ENCODE assay signal across 8 mouse cellular contexts in genomic region chr11:62280675-62281600, GRCm38 (mm10). TPM values are rescaled to one million over a fixed set of nuclear protein-coding genes. Genes with fewer than 3 reads are reported as not detected.
A peak's percentile ranks its signal among the peaks of the same experiment; 100 is the strongest.
DNase-seq lines count a peak whose midpoint lies in the region; ATAC-seq lines count a peak whose summit lies in the region.

TSS of gene Zswim7 (minus strand) at chr11:62281375.
TSS of gene Ttc19 (plus strand) at chr11:62281473.

- peak within 1 kb of the TSS; percentile 62 for H3K4me2 ChIP-seq in intestine, embryonic 14.5 days (ENCODE audit: low read length)

- no peaks in the 10 kb centered on the region for H3K27me3 ChIP-seq in intestine, embryonic 14.5 days (replicated peaks; ENCODE audit: control insufficient read depth, insufficient read depth, low read length)

- intact Hi-C loops in left cerebral cortex, postnatal 14 days (cut with DNase I), result loop anchor here (1.0 to 2.0 kb wide), 3 partner anchors 154 to 330 kb away; no protein-coding TSS in a partner anchor

- under 1% methylated on average over 63 of the region's 68 CpGs for WGBS in intestine, embryonic 14.5 days

- peak within 1 kb of the TSS; percentile 91 for H3K27ac ChIP-seq in intestine, embryonic 14.5 days (ENCODE audit: low read depth)

- H3K9ac ChIP-seq in intestine, embryonic 14.5 days (ENCODE audit: low read length), result peak within 1 kb of the TSS; percentile 84

- peak within 1 kb of the TSS; percentile 87 for H3K4me3 ChIP-seq in intestine, embryonic 14.5 days (ENCODE audit: low read depth, low read length)

- H3K4me1 ChIP-seq in intestine, embryonic 14.5 days (replicated peaks; ENCODE audit: control insufficient read depth, insufficient read depth, low read length), result peaks cover 11% of the 10 kb centered on the region; the same call in 1 of the 2 replicates

- ATAC-seq in intestine, embryonic 14.5 days (replicated peaks; ENCODE audit: low FRiP score, low TSS enrichment, low read depth), result peak; percentile 95

- peak; percentile 93 to 95 for DNase-seq in adrenal gland, adult 18-20 months (ENCODE audit: low spot score in 2 of 2)
- peak; percentile 95 for DNase-seq in embryo, embryonic 11 days
- DNase-seq in gastrocnemius, postnatal 25 days, result peak; percentile 93
- DNase-seq in intestine, embryonic 14.5 days (ENCODE audit: low spot score), result peak; percentile 98
- peak; percentile 91 to 93 for DNase-seq in left cerebral cortex, postnatal 14 days (ENCODE audit: low spot score in 2 of 2)
- peak; percentile 93 for DNase-seq in mesoderm, embryonic 11.5 days (ENCODE audit: low read depth, low spot score)
- DNase-seq in right cerebral cortex, postnatal 36 days (ENCODE audit: low spot score in 2 of 2), result peak; percentile 87
- peak; percentile 96 for DNase-seq in yolk sac, embryonic 10.5 days (ENCODE audit: low spot score)

- peaks cover 23% of the 10 kb centered on the region for H3K36me3 ChIP-seq in intestine, embryonic 14.5 days (ENCODE audit: control insufficient read depth, insufficient read depth, low read length)

- H3K9me3 ChIP-seq in intestine, embryonic 14.5 days (ENCODE audit: control insufficient read depth, low read length), result no peaks in the 10 kb centered on the region

RNA-seq across cellular contexts. Expression of gene Zswim7, which starts in this region (rescaled TPM):
- total RNA-seq in adrenal gland, adult 18-20 months (2021), result 10 to 100 TPM; 15.5 to 23.9 TPM
- total RNA-seq in gastrocnemius, postnatal 25 days (2021), result 10 to 100 TPM; 26.7 to 29.2 TPM
- polyA plus RNA-seq in intestine, embryonic 14.5 days (2014; fragmentation: Nextera tagmentation; extraction: Ambion mirVana), result 24.7 and 27.9 TPM in 2 replicates
- 10 to 100 TPM; 14.8 to 19.5 TPM for total RNA-seq in left cerebral cortex, postnatal 14 days (2021)

RNA-seq across cellular contexts. Expression of gene Ttc19, which starts in this region (rescaled TPM):
- 10 to 100 TPM; 29.0 to 32.6 TPM for total RNA-seq in adrenal gland, adult 18-20 months (2021)
- total RNA-seq in gastrocnemius, postnatal 25 days (2021), result 10 to 100 TPM; 28.5 to 39.9 TPM
- 15.6 and 17.8 TPM in 2 replicates for polyA plus RNA-seq in intestine, embryonic 14.5 days (2014; fragmentation: Nextera tagmentation; extraction: Ambion mirVana)
- total RNA-seq in left cerebral cortex, postnatal 14 days (2021), result 10 to 100 TPM; 81.3 to 82.4 TPM

Comparison
In these comparisons a context has a peak if more than half of its experiments do, and no peak if none do; other contexts are left out.
1. Peak in every context shown above with its lines: DNase-seq, ATAC-seq, H3K4me3 ChIP-seq and H3K27ac ChIP-seq.